In the genomic region with DNA sequence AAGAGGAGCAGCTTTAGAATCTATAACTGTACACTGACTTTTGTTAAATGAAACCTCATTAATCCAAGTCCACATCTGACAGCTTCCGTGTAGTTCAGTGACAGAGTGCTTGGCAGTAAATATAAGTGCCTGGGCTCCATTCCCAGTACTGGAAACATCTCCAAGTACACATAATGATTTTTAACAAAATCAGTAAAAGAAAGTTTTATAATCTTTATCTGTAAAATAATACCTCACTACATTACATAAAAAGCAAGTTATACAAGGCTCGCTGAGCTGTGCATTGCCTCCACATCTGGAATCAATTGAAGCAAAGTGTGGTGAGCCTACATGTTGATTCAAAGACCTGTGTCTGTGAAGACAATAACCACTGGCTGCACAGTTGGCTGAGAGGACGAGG, we compare ENCODE assay signal across 14 mouse cellular contexts.
DNase-seq lines count a peak whose midpoint lies in the region; ATAC-seq lines count a peak whose summit lies in the region.
"Had no signal": no experiment of that assay in that cellular context is flagged by ENCODE, and none has a peak within 500 bp of the region (broad histone marks: within the 10 kb centered on the region; RNA-seq: fewer than 3 reads in every experiment).

No protein-coding gene starts in this region.

- H3K4me2 ChIP-seq in embryonic facial prominence, embryonic 11.5 days (ENCODE audit: low read depth, low read length), result no peak overlapping the region
- H3K4me2 ChIP-seq: forebrain, embryonic 12.5 days; midbrain, embryonic 15.5 days had no signal

- no peak overlapping the region for H3K9ac ChIP-seq in embryonic facial prominence, embryonic 11.5 days (replicated peaks; ENCODE audit: low read length)
- H3K9ac ChIP-seq: forebrain, embryonic 12.5 days; midbrain, embryonic 15.5 days had no signal

- H3K27ac ChIP-seq in embryonic facial prominence, embryonic 11.5 days (replicated peaks; ENCODE audit: low read depth, low read length), result no peak overlapping the region
- H3K27ac ChIP-seq: forebrain, embryonic 12.5 days; midbrain, embryonic 15.5 days had no signal

- no peak overlapping the region for H3K4me3 ChIP-seq in embryonic facial prominence, embryonic 11.5 days (ENCODE audit: low read depth, low read length)
- H3K4me3 ChIP-seq: forebrain, embryonic 12.5 days; midbrain, embryonic 15.5 days had no signal

- ATAC-seq in embryonic facial prominence, embryonic 11.5 days (replicated peaks; ENCODE audit: insufficient number of reproducible peaks, low FRiP score, low TSS enrichment, low read depth), result no peak
- ATAC-seq: midbrain, embryonic 15.5 days had no signal

- no peaks in the 10 kb centered on the region for H3K4me1 ChIP-seq in embryonic facial prominence, embryonic 11.5 days (ENCODE audit: control insufficient read depth, insufficient read depth, low read length)
- H3K4me1 ChIP-seq: forebrain, embryonic 12.5 days; midbrain, embryonic 15.5 days had no signal

- no peaks in the 10 kb centered on the region for H3K27me3 ChIP-seq in embryonic facial prominence, embryonic 11.5 days (ENCODE audit: control insufficient read depth, insufficient read depth, low read length)
- H3K27me3 ChIP-seq: forebrain, embryonic 12.5 days; midbrain, embryonic 15.5 days had no signal

- 35% methylated on average over 3 of the region's 3 CpGs for WGBS in embryonic facial prominence, embryonic 11.5 days

- DNase-seq in adrenal gland, postnatal 10 days, result peak; percentile 14
- DNase-seq in adrenal gland, adult 18-20 months (ENCODE audit: low spot score in 2 of 2), result no peak
- DNase-seq in layer of hippocampus, adult 11-12 months (ENCODE audit: low spot score), result peak; percentile 30
- no peak for DNase-seq in layer of hippocampus, postnatal 36 days
- peak; percentile 69 for DNase-seq in 3T3-L1 (ENCODE audit: low read depth, low spot score)
- DNase-seq in embryonic facial prominence, embryonic 11.5 days (ENCODE audit: low spot score), result peak; percentile 71
- DNase-seq in natural killer cell, adult 2 months (ENCODE audit: low spot score in 2 of 2), result no peak
- DNase-seq in adrenal gland, adult 2 months, result no peak
- DNase-seq: cerebellum, postnatal 36 days; heart, adult 11 months; kidney, adult 2 months; lung, postnatal 4 days had no signal

- no peaks in the 10 kb centered on the region for H3K9me3 ChIP-seq in embryonic facial prominence, embryonic 11.5 days (replicated peaks; ENCODE audit: control insufficient read depth, low read length)
- H3K9me3 ChIP-seq: forebrain, embryonic 12.5 days; midbrain, embryonic 15.5 days had no signal

- no peaks in the 10 kb centered on the region for H3K36me3 ChIP-seq in embryonic facial prominence, embryonic 11.5 days (replicated peaks; ENCODE audit: control insufficient read depth, insufficient read depth, low read depth, low read length)
- H3K36me3 ChIP-seq: forebrain, embryonic 12.5 days had no signal

Comparison
In these comparisons a context has a peak if more than half of its experiments do, and no peak if none do; other contexts are left out.
1. DNase-seq: peak in adrenal gland, postnatal 10 days (single experiment), layer of hippocampus, adult 11-12 months (single experiment), 3T3-L1 (single experiment) and embryonic facial prominence, embryonic 11.5 days (single experiment); none in adrenal gland, adult 18-20 months (0 of 2), layer of hippocampus, postnatal 36 days (0 of 2), natural killer cell, adult 2 months (0 of 2) and adrenal gland, adult 2 months (single experiment).